Mouse (Mus musculus): ENCODE data around the gene Gm42957. TPM values are rescaled to one million over a fixed set of nuclear protein-coding genes. Genes with fewer than 3 reads are reported as not detected.

The Gm42957 gene
- polyA plus RNA-seq (2012; rRNA removed), result 0.14 and 0.23 TPM in 2 replicates

- Histone ChIP-seq H3K27ac (ENCODE audit: control insufficient read depth, insufficient read depth, low read length) (peak within 1 kb of the TSS; percentile 0; the same call in 1 of the 2 replicates), H3K4me1 (replicated peaks; ENCODE audit: control insufficient read depth, insufficient read depth, low read length) (peaks cover 13% of the 10 kb centered on the region), H3K36me3 (ENCODE audit: control insufficient read depth, insufficient read depth, low read length) (peaks cover 5% of the 10 kb centered on the region; the same call in 1 of the 2 replicates), H3K4me3 (ENCODE audit: control insufficient read depth, insufficient read depth, low read length) (peak within 1 kb of the TSS; percentile 74), H3K27me3 (ENCODE audit: control insufficient read depth, insufficient read depth, low read length) (no peaks in the 10 kb centered on the region)
- DNase-seq, result peak; percentile 86
- TF ChIP-seq POLR2A (IDR thresholded peaks at IDR 0.05; ENCODE audit: control insufficient read depth, extremely low read depth, insufficient read depth, low read length, poor library complexity) (peak; percentile 49; the same call in 1 of the 2 replicates), CTCF (IDR thresholded peaks at IDR 0.05; ENCODE audit: borderline replicate concordance, control insufficient read depth, extremely low read depth, insufficient read depth, low read length, poor library complexity) (peak; percentile 55; the same call in 1 of the 2 replicates)
- WGBS, result 4% methylated on average over 60 of the region's 60 CpGs
Measured at GRCm38 (mm10) chr3:96634928-96635879, at the start of gene Gm42957, which contains the start of gene Pex11b. TSS of gene Gm42957 (plus strand) at chr3:96635474. TSS of gene Pex11b (plus strand) at chr3:96635376.

GRCm38 (mm10) chr3:96590657-96591056 is 44.6 kb upstream of the Gm42957 start:
- Histone ChIP-seq H3K36me3 (ENCODE audit: control insufficient read depth, insufficient read depth, low read length) (no peaks in the 10 kb centered on the region), H3K27me3 (ENCODE audit: control insufficient read depth, insufficient read depth, low read length) (peaks cover 2% of the 10 kb centered on the region; the same call in 1 of the 2 replicates), H3K4me1 (replicated peaks; ENCODE audit: control insufficient read depth, insufficient read depth, low read length) (peaks cover 5% of the 10 kb centered on the region), H3K27ac (ENCODE audit: control insufficient read depth, insufficient read depth, low read length) (no peak overlapping the region), H3K4me3 (ENCODE audit: control insufficient read depth, insufficient read depth, low read length) (no peak overlapping the region)
- TF ChIP-seq POLR2A (IDR thresholded peaks at IDR 0.05; ENCODE audit: control insufficient read depth, extremely low read depth, insufficient read depth, low read length, poor library complexity), result no peak
- TF ChIP-seq CTCF (IDR thresholded peaks at IDR 0.05; ENCODE audit: borderline replicate concordance, control insufficient read depth, extremely low read depth, insufficient read depth, low read length, poor library complexity), result no peak
- DNase-seq, result no peak
- 93% methylated on average over 4 of the region's 4 CpGs for WGBS

GRCm38 (mm10) chr3:96593374-96593773 is 41.9 kb upstream of the Gm42957 start:
- Histone ChIP-seq H3K4me1 (replicated peaks; ENCODE audit: control insufficient read depth, insufficient read depth, low read length) (peaks cover 28% of the 10 kb centered on the region), H3K4me3 (ENCODE audit: control insufficient read depth, insufficient read depth, low read length) (peak overlapping the region; percentile 94), H3K27ac (ENCODE audit: control insufficient read depth, insufficient read depth, low read length) (no peak overlapping the region), H3K27me3 (ENCODE audit: control insufficient read depth, insufficient read depth, low read length) (peaks cover 23% of the 10 kb centered on the region; the same call in 1 of the 2 replicates), H3K36me3 (ENCODE audit: control insufficient read depth, insufficient read depth, low read length) (no peaks in the 10 kb centered on the region)
- no peak for DNase-seq
- 2% methylated on average over 10 of the region's 10 CpGs for WGBS
- TF ChIP-seq POLR2A (IDR thresholded peaks at IDR 0.05; ENCODE audit: control insufficient read depth, extremely low read depth, insufficient read depth, low read length, poor library complexity) (no peak), CTCF (IDR thresholded peaks at IDR 0.05; ENCODE audit: borderline replicate concordance, control insufficient read depth, extremely low read depth, insufficient read depth, low read length, poor library complexity) (no peak)

- TF ChIP-seq CTCF (IDR thresholded peaks at IDR 0.05; ENCODE audit: borderline replicate concordance, control insufficient read depth, extremely low read depth, insufficient read depth, low read length, poor library complexity) (0 out of 2 replicates have a peak, but pooled peaks have one; percentile 49), POLR2A (IDR thresholded peaks at IDR 0.05; ENCODE audit: control insufficient read depth, extremely low read depth, insufficient read depth, low read length, poor library complexity) (peak; percentile 63; the same call in 1 of the 2 replicates)
- Histone ChIP-seq H3K27ac (ENCODE audit: control insufficient read depth, insufficient read depth, low read length) (peak within 1 kb of the TSS; percentile 27; the same call in 1 of the 2 replicates), H3K36me3 (ENCODE audit: control insufficient read depth, insufficient read depth, low read length) (no peaks in the 10 kb centered on the region), H3K4me1 (replicated peaks; ENCODE audit: control insufficient read depth, insufficient read depth, low read length) (peaks cover 29% of the 10 kb centered on the region), H3K4me3 (ENCODE audit: control insufficient read depth, insufficient read depth, low read length) (peak within 1 kb of the TSS; percentile 94), H3K27me3 (ENCODE audit: control insufficient read depth, insufficient read depth, low read length) (peaks cover 29% of the 10 kb centered on the region; the same call in 1 of the 2 replicates)
- WGBS, result 1% methylated on average over 38 of the region's 38 CpGs
- DNase-seq, result peak; percentile 96
Measured at GRCm38 (mm10) chr3:96593790-96594560, 41.3 kb upstream of the Gm42957 start, which contains the start of gene Polr3gl. TSS of gene Polr3gl (minus strand) at chr3:96594181.

GRCm38 (mm10) chr3:96594851-96595250 is 40.4 kb upstream of the Gm42957 start:
- peaks cover 29% of the 10 kb centered on the region for H3K4me1 ChIP-seq (replicated peaks; ENCODE audit: control insufficient read depth, insufficient read depth, low read length)
- H3K27ac ChIP-seq (ENCODE audit: control insufficient read depth, insufficient read depth, low read length), result no peak overlapping the region
- no peak for DNase-seq
- H3K36me3 ChIP-seq (ENCODE audit: control insufficient read depth, insufficient read depth, low read length), result no peaks in the 10 kb centered on the region
- WGBS, result 95% methylated on average over 5 of the region's 5 CpGs
- H3K4me3 ChIP-seq (ENCODE audit: control insufficient read depth, insufficient read depth, low read length), result no peak overlapping the region
- TF ChIP-seq CTCF (IDR thresholded peaks at IDR 0.05; ENCODE audit: borderline replicate concordance, control insufficient read depth, extremely low read depth, insufficient read depth, low read length, poor library complexity) (no peak), POLR2A (IDR thresholded peaks at IDR 0.05; ENCODE audit: control insufficient read depth, extremely low read depth, insufficient read depth, low read length, poor library complexity) (no peak)
- peaks cover 32% of the 10 kb centered on the region; the same call in 1 of the 2 replicates for H3K27me3 ChIP-seq (ENCODE audit: control insufficient read depth, insufficient read depth, low read length)
